Mouse (Mus musculus): ENCODE data around the gene Kcnq4. TPM values are rescaled to one million over a fixed set of nuclear protein-coding genes. Genes with fewer than 3 reads are reported as not detected.

Gene Kcnq4
- polyA plus RNA-seq, 1 experiment: not detected

- no peak for TF ChIP-seq GATA1 (IDR thresholded peaks at IDR 0.05; ENCODE audit: low read length)
Observed at GRCm38 (mm10) chr4:120731030-120731644, 17.3 kb downstream of the Kcnq4 start.

GRCm38 (mm10) chr4:120730574-120730973 is 17.8 kb downstream of the Kcnq4 start:
- no peak for TF ChIP-seq GATA1 (IDR thresholded peaks at IDR 0.05; ENCODE audit: low read length)

- no peak for TF ChIP-seq GATA1 (IDR thresholded peaks at IDR 0.05; ENCODE audit: low read length)
Observed at GRCm38 (mm10) chr4:120730146-120730545, 18.3 kb downstream of the Kcnq4 start.

- TF ChIP-seq GATA1 (IDR thresholded peaks at IDR 0.05; ENCODE audit: low read length): no peak
Observed at GRCm38 (mm10) chr4:120729441-120729840, 19.0 kb downstream of the Kcnq4 start.

- TF ChIP-seq GATA1 (IDR thresholded peaks at IDR 0.05; ENCODE audit: low read length): no peak
Observed at GRCm38 (mm10) chr4:120727842-120728241, 20.6 kb downstream of the Kcnq4 start.

GRCm38 (mm10) chr4:120726174-120726573 is 22.2 kb downstream of the Kcnq4 start:
- no peak for TF ChIP-seq GATA1 (IDR thresholded peaks at IDR 0.05; ENCODE audit: low read length)

- TF ChIP-seq GATA1 (IDR thresholded peaks at IDR 0.05; ENCODE audit: low read length): no peak
Observed at GRCm38 (mm10) chr4:120725516-120726090, 22.8 kb downstream of the Kcnq4 start.

- TF ChIP-seq GATA1 (IDR thresholded peaks at IDR 0.05; ENCODE audit: low read length): no peak
Observed at GRCm38 (mm10) chr4:120721574-120721973, 26.8 kb downstream of the Kcnq4 start.

GRCm38 (mm10) chr4:120719152-120719551 is 29.3 kb downstream of the Kcnq4 start:
- no peak for TF ChIP-seq GATA1 (IDR thresholded peaks at IDR 0.05; ENCODE audit: low read length)

GRCm38 (mm10) chr4:120717591-120717990 is 30.8 kb downstream of the Kcnq4 start:
- TF ChIP-seq GATA1 (IDR thresholded peaks at IDR 0.05; ENCODE audit: low read length): no peak

- TF ChIP-seq GATA1 (IDR thresholded peaks at IDR 0.05; ENCODE audit: low read length): no peak
Observed at GRCm38 (mm10) chr4:120716765-120717164, 31.6 kb downstream of the Kcnq4 start.

GRCm38 (mm10) chr4:120716141-120716571 is 32.3 kb downstream of the Kcnq4 start:
- no peak for TF ChIP-seq GATA1 (IDR thresholded peaks at IDR 0.05; ENCODE audit: low read length)

GRCm38 (mm10) chr4:120713856-120714497 is 34.4 kb downstream of the Kcnq4 start:
- TF ChIP-seq GATA1 (IDR thresholded peaks at IDR 0.05; ENCODE audit: low read length): no peak

GRCm38 (mm10) chr4:120713021-120713420 is 35.4 kb downstream of the Kcnq4 start:
- no peak for TF ChIP-seq GATA1 (IDR thresholded peaks at IDR 0.05; ENCODE audit: low read length)

GRCm38 (mm10) chr4:120712236-120712635 is 36.2 kb downstream of the Kcnq4 start:
- no peak for TF ChIP-seq GATA1 (IDR thresholded peaks at IDR 0.05; ENCODE audit: low read length)

GRCm38 (mm10) chr4:120702511-120702910 is 45.9 kb downstream of the Kcnq4 start:
- TF ChIP-seq GATA1 (IDR thresholded peaks at IDR 0.05; ENCODE audit: low read length): no peak

- TF ChIP-seq GATA1 (IDR thresholded peaks at IDR 0.05; ENCODE audit: low read length): no peak
Observed at GRCm38 (mm10) chr4:120702056-120702455, 46.4 kb downstream of the Kcnq4 start.

All from G1E-ER4 (cell line).